Mouse (Mus musculus) liver, postnatal 0 days (tissue): ENCODE measurements around the gene Anks1b.

Source experiments
- CTCF ChIP-seq: sonication (generic); IDR thresholded peaks from 2 replicates; pipeline ENCODE4 v1.5.1; 2016; ENCODE audit warnings: antibody characterized with exemption, low read depth
- EP300 ChIP-seq: IDR thresholded peaks from 2 replicates; pipeline ENCODE4 v1.6.1; 2016; ENCODE audit warnings: antibody characterized with exemption, low read depth, mild to moderate bottlenecking

GRCm38 (mm10) chr10:90809911-90810590 lies 936.7 kb downstream of the Anks1b start:
- TF ChIP-seq CTCF (no peak), EP300 (no peak)
